Comparison of ENCODE assay signal across 8 mouse cellular contexts in the genomic region with DNA sequence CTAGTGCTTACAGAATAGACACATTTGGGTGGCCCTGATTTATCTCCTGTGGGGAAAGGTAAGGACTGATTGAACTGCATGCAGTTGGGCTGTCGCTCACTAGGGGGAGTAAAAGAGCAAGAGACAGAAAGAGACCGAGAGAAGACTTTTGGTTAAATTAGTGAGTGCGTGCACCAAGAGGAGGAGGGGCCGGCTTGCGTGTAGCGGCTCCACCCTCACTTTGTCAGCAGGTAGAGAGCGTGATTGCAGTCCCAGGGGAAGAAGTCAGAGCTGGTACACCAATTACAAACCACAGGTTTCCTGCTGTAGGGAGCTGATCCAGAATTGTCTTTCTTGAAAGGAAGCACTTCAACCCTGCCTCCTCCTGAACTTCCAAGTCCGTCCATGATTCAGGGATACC. TPM values are rescaled to one million over a fixed set of nuclear protein-coding genes. Genes with fewer than 3 reads are reported as not detected.
A peak's percentile ranks its signal among the peaks of the same experiment; 100 is the strongest.
DNase-seq lines count a peak whose midpoint lies in the region; ATAC-seq and TF ChIP-seq lines count a peak whose summit lies in the region.

A gene (plus strand): TSS at position 316 of the 400 bp plus-strand sequence.

- peak; percentile 49; the same call in 1 of the 2 replicates for ATAC-seq in forebrain, embryonic 12.5 days (ENCODE audit: low FRiP score)
- peak; percentile 74; the same call in 1 of the 2 replicates for ATAC-seq in heart, postnatal 0 days (ENCODE audit: insufficient read depth, low read depth)
- ATAC-seq in liver, embryonic 16.5 days (ENCODE audit: low read depth): peak; percentile 91
- ATAC-seq in neural tube, embryonic 13.5 days (ENCODE audit: low read depth): no peak

- 0% methylated on average over 8 of the region's 8 CpGs for WGBS in forebrain, embryonic 12.5 days
- 1% methylated on average over 8 of the region's 8 CpGs for WGBS in heart, postnatal 0 days
- WGBS in liver, embryonic 16.5 days (ENCODE audit: insufficient replicate concordance): 0% methylated on average over 8 of the region's 8 CpGs
- WGBS in neural tube, embryonic 13.5 days: 0% methylated on average over 8 of the region's 8 CpGs

- no peaks in the 10 kb centered on the region for H3K9me3 ChIP-seq in E14TG2a.4 (ENCODE audit: low read length)
- no peaks in the 10 kb centered on the region for H3K9me3 ChIP-seq in forebrain, embryonic 12.5 days
- H3K9me3 ChIP-seq in heart, postnatal 0 days (replicated peaks; ENCODE audit: control insufficient read depth, low read length): no peaks in the 10 kb centered on the region
- H3K9me3 ChIP-seq in liver, embryonic 16.5 days (replicated peaks; ENCODE audit: control insufficient read depth, low read length): no peaks in the 10 kb centered on the region
- H3K9me3 ChIP-seq in neural tube, embryonic 13.5 days: no peaks in the 10 kb centered on the region

- no peak for TF ChIP-seq EP300 in heart, postnatal 0 days (IDR thresholded peaks at IDR 0.05; ENCODE audit: low read depth)

- peak within 1 kb of the TSS; percentile 46 for H3K4me3 ChIP-seq in E14TG2a.4 (replicated peaks; ENCODE audit: low read length)
- peak within 1 kb of the TSS; percentile 38 for H3K4me3 ChIP-seq in forebrain, embryonic 12.5 days (replicated peaks)
- peak within 1 kb of the TSS; percentile 34 for H3K4me3 ChIP-seq in heart, postnatal 0 days (ENCODE audit: low read depth, low read length)
- H3K4me3 ChIP-seq in liver, embryonic 16.5 days (ENCODE audit: low read depth, low read length): peak within 1 kb of the TSS; percentile 53
- peak within 1 kb of the TSS; percentile 36 for H3K4me3 ChIP-seq in neural tube, embryonic 13.5 days
- peak within 1 kb of the TSS; percentile 17 for H3K4me3 ChIP-seq in testis, adult 2 months (ENCODE audit: control insufficient read depth, low read depth, low read length)

- H3K9ac ChIP-seq in forebrain, embryonic 12.5 days: peak within 1 kb of the TSS; percentile 5; the same call in 1 of the 2 replicates
- H3K9ac ChIP-seq in heart, postnatal 0 days (replicated peaks; ENCODE audit: low read depth, low read length): no peak within 1 kb of the TSS
- peak within 1 kb of the TSS; percentile 32 for H3K9ac ChIP-seq in liver, embryonic 16.5 days (ENCODE audit: low read depth, low read length)
- no peak within 1 kb of the TSS for H3K9ac ChIP-seq in neural tube, embryonic 13.5 days

- H3K4me2 ChIP-seq in forebrain, embryonic 12.5 days: peak within 1 kb of the TSS; percentile 61
- peak within 1 kb of the TSS; percentile 52 for H3K4me2 ChIP-seq in heart, postnatal 0 days (ENCODE audit: low read depth, low read length)
- peak within 1 kb of the TSS; percentile 40 for H3K4me2 ChIP-seq in liver, embryonic 16.5 days (ENCODE audit: low read depth, low read length)
- peak within 1 kb of the TSS; percentile 58 for H3K4me2 ChIP-seq in neural tube, embryonic 13.5 days

- peak; percentile 85 for TF ChIP-seq CTCF in E14TG2a.4 (conservative IDR thresholded peaks at IDR 0.05; ENCODE audit: low read length)
- TF ChIP-seq CTCF in heart, postnatal 0 days (IDR thresholded peaks at IDR 0.05; ENCODE audit: low read depth): peak; percentile 86
- no peak for TF ChIP-seq CTCF in testis, adult 2 months (IDR thresholded peaks at IDR 0.05; ENCODE audit: control insufficient read depth, insufficient read depth, insufficient replicate concordance, low read depth, low read length)

- no peak within 1 kb of the TSS for H3K27ac ChIP-seq in forebrain, embryonic 12.5 days
- H3K27ac ChIP-seq in heart, postnatal 0 days (ENCODE audit: low read depth): no peak within 1 kb of the TSS
- H3K27ac ChIP-seq in liver, embryonic 16.5 days (ENCODE audit: low read length): peak within 1 kb of the TSS; percentile 34; the same call in 1 of the 2 replicates
- no peak within 1 kb of the TSS for H3K27ac ChIP-seq in neural tube, embryonic 13.5 days (replicated peaks)
- H3K27ac ChIP-seq in testis, adult 2 months (ENCODE audit: control insufficient read depth, insufficient read depth, low read depth, low read length): no peak within 1 kb of the TSS

- no peaks in the 10 kb centered on the region for H3K36me3 ChIP-seq in E14TG2a.4 (ENCODE audit: insufficient read depth, low read length)
- H3K36me3 ChIP-seq in forebrain, embryonic 12.5 days (replicated peaks): no peaks in the 10 kb centered on the region
- H3K36me3 ChIP-seq in heart, postnatal 0 days (replicated peaks; ENCODE audit: control insufficient read depth, insufficient read depth, low read length): no peaks in the 10 kb centered on the region
- H3K36me3 ChIP-seq in liver, embryonic 16.5 days (ENCODE audit: control insufficient read depth, insufficient read depth): no peaks in the 10 kb centered on the region
- H3K36me3 ChIP-seq in neural tube, embryonic 13.5 days: no peaks in the 10 kb centered on the region
- peaks cover 1% of the 10 kb centered on the region; the same call in 1 of the 2 replicates for H3K36me3 ChIP-seq in testis, adult 2 months (ENCODE audit: control insufficient read depth, insufficient read depth, low read length)

- DNase-seq in c-Kit-positive CD71-positive TER-119-positive erythroid progenitor cells, embryonic 14.5 days (ENCODE audit: low spot score): peak; percentile 87
- DNase-seq in heart, postnatal 0 days (ENCODE audit: low spot score): peak; percentile 83
- peak; percentile 91 to 92 for DNase-seq in kidney, postnatal 4 days

- TF ChIP-seq POLR2A in testis, adult 2 months (IDR thresholded peaks at IDR 0.05; ENCODE audit: control insufficient read depth, low read depth, low read length): no peak

- H3K27me3 ChIP-seq in E14TG2a.4 (ENCODE audit: insufficient read depth, low read length): peaks cover 15% of the 10 kb centered on the region
- H3K27me3 ChIP-seq in forebrain, embryonic 12.5 days: peaks cover 18% of the 10 kb centered on the region
- H3K27me3 ChIP-seq in heart, postnatal 0 days (ENCODE audit: control insufficient read depth, insufficient read depth, low read length): peaks cover 15% of the 10 kb centered on the region
- no peaks in the 10 kb centered on the region for H3K27me3 ChIP-seq in liver, embryonic 16.5 days (ENCODE audit: control insufficient read depth, insufficient read depth, low read depth, low read length)
- H3K27me3 ChIP-seq in neural tube, embryonic 13.5 days: peaks cover 24% of the 10 kb centered on the region
- no peaks in the 10 kb centered on the region for H3K27me3 ChIP-seq in testis, adult 2 months (ENCODE audit: control insufficient read depth, insufficient read depth, low read length)

- H3K4me1 ChIP-seq in E14TG2a.4 (replicated peaks; ENCODE audit: low read depth, low read length): peaks cover 10% of the 10 kb centered on the region
- H3K4me1 ChIP-seq in forebrain, embryonic 12.5 days: peaks cover 10% of the 10 kb centered on the region
- H3K4me1 ChIP-seq in heart, postnatal 0 days (ENCODE audit: control insufficient read depth, insufficient read depth): no peaks in the 10 kb centered on the region
- H3K4me1 ChIP-seq in liver, embryonic 16.5 days (ENCODE audit: control insufficient read depth, low read depth, low read length): peaks cover 7% of the 10 kb centered on the region
- H3K4me1 ChIP-seq in neural tube, embryonic 13.5 days (replicated peaks): peaks cover 10% of the 10 kb centered on the region
- no peaks in the 10 kb centered on the region; the same call in 1 of the 2 replicates for H3K4me1 ChIP-seq in testis, adult 2 months (ENCODE audit: control insufficient read depth, insufficient read depth, low read length)

RNA-seq across cellular contexts. Expression of the gene that starts here (rescaled TPM):
- 1.4 and 1.8 TPM in 2 replicates for polyA plus RNA-seq in forebrain, embryonic 12.5 days (2016; fragmentation: Nextera tagmentation; extraction: Ambion mirVana)
- 0.19 and 0.73 TPM in 2 replicates for total RNA-seq in heart, postnatal 0 days (2014; rRNA removed; ENCODE audit: low replicate concordance)
- polyA plus RNA-seq in heart, postnatal 0 days (2015; fragmentation: Nextera tagmentation; extraction: Ambion mirVana): 0.25 and 0.48 TPM in 2 replicates
- polyA plus RNA-seq in liver, embryonic 16.5 days (2015; fragmentation: Nextera tagmentation; extraction: Ambion mirVana): 4.8 and 5.8 TPM in 2 replicates
- 0.59 and 0.68 TPM in 2 replicates for polyA plus RNA-seq in neural tube, embryonic 13.5 days (2015; fragmentation: Nextera tagmentation; extraction: Ambion mirVana)
- 2.3 and 3.4 TPM in 2 replicates for polyA plus RNA-seq in testis, adult 2 months (2012; rRNA removed)

Comparison
In these comparisons a context has a peak if more than half of its experiments do, and no peak if none do; other contexts are left out.
1. Peak in DNase-seq, ATAC-seq, H3K4me3 ChIP-seq and H3K4me2 ChIP-seq in heart, postnatal 0 days; RNA of the gene not detected or under 1 TPM.
2. H3K9ac ChIP-seq: peak in forebrain, embryonic 12.5 days (single experiment) and liver, embryonic 16.5 days (single experiment); none in heart, postnatal 0 days (single experiment) and neural tube, embryonic 13.5 days (single experiment).
3. Peak in every context shown above with its lines, with median percentiles within 50 percentile points of each other: H3K4me3 ChIP-seq, DNase-seq and H3K4me2 ChIP-seq.